Mouse (Mus musculus) testis, adult 2 months (tissue): ENCODE results near the gene Wdr54. TPM values are rescaled to one million over a fixed set of nuclear protein-coding genes. Genes with fewer than 3 reads are reported as not detected.

ENCODE experiments used
- H3K27ac ChIP-seq: fragments of 200-500 bp; 2 replicates; pipeline ENCODE4 v1.5.1; 2012; ENCODE audit warnings: low read depth, low read length; ENCODE audit not compliant: control insufficient read depth, insufficient read depth
- H3K27me3 ChIP-seq: fragments of 200-500 bp; 2 replicates; pipeline ENCODE4 v1.6.1; 2012; ENCODE audit warnings: mild to moderate bottlenecking, low read length, moderate library complexity; ENCODE audit not compliant: control insufficient read depth, insufficient read depth
- H3K36me3 ChIP-seq: fragments of 200-500 bp; 2 replicates; pipeline ENCODE4 v1.6.1; 2012; ENCODE audit warnings: mild to moderate bottlenecking, low read length; ENCODE audit not compliant: control insufficient read depth, insufficient read depth
- H3K4me1 ChIP-seq: fragments of 200-500 bp; 2 replicates; pipeline ENCODE4 v1.6.1; 2012; ENCODE audit warnings: low read length; ENCODE audit not compliant: control insufficient read depth, insufficient read depth
- H3K4me3 ChIP-seq: fragments of 200-500 bp; 2 replicates; pipeline ENCODE4 v1.5.1; 2012; ENCODE audit warnings: low read depth, mild to moderate bottlenecking, low read length, moderate library complexity, mixed read lengths; ENCODE audit not compliant: control insufficient read depth
- CTCF ChIP-seq: fragments of 200-500 bp; IDR thresholded peaks from 2 replicates; pipeline ENCODE4 v1.5.1; 2012; ENCODE audit warnings: low read depth, mild to moderate bottlenecking, inconsistent platforms, low read length, moderate library complexity; ENCODE audit not compliant: control insufficient read depth, insufficient read depth, insufficient replicate concordance
- POLR2A ChIP-seq: fragments of 200-500 bp; IDR thresholded peaks from 2 replicates; pipeline ENCODE4 v1.6.1; 2012; ENCODE audit warnings: low read depth, mild to moderate bottlenecking, inconsistent platforms, low read length, moderate library complexity; ENCODE audit not compliant: control insufficient read depth
- polyA plus RNA-seq: library from polyadenylated mRNA; depleted of rRNA; stranded (reverse); fragments of >200 nt; gene quantifications from 2 replicates; pipeline ENCODE4 v1.2.3, GENCODE M21; 2012

Wdr54 gene
- polyA plus RNA-seq, 1 experiment = 133 TPM

- Histone ChIP-seq H3K4me1 (peaks cover 29% of the 10 kb centered on the region), H3K36me3 (no peaks in the 10 kb centered on the region), H3K4me3 (peak overlapping the region; percentile 2), H3K27me3 (no peaks in the 10 kb centered on the region), H3K27ac (no peak overlapping the region)
- TF ChIP-seq POLR2A = no peak
- no peak for TF ChIP-seq CTCF
These were observed 20.5 kb downstream of the Wdr54 start for GRCm38 (mm10) chr6:83135571-83136161.

GRCm38 (mm10) chr6:83134951-83135513 lies 21.2 kb downstream of the Wdr54 start, which contains the start of gene Rtkn:
Rtkn (plus strand) TSS chr6:83135463.
- no peaks in the 10 kb centered on the region for H3K27me3 ChIP-seq
- H3K27ac ChIP-seq = peak within 1 kb of the TSS; percentile 69; the same call in 1 of the 2 replicates
- H3K4me1 ChIP-seq = peaks cover 29% of the 10 kb centered on the region
- H3K36me3 ChIP-seq = no peaks in the 10 kb centered on the region
- TF ChIP-seq POLR2A (no peak), CTCF (no peak)
- peak within 1 kb of the TSS; percentile 2 for H3K4me3 ChIP-seq

- Histone ChIP-seq H3K27me3 (no peaks in the 10 kb centered on the region), H3K27ac (no peak overlapping the region), H3K4me3 (no peak overlapping the region), H3K4me1 (peaks cover 29% of the 10 kb centered on the region), H3K36me3 (no peaks in the 10 kb centered on the region)
- TF ChIP-seq POLR2A = no peak
- TF ChIP-seq CTCF = no peak
These were observed 22.0 kb downstream of the Wdr54 start for GRCm38 (mm10) chr6:83134226-83134625.

- peaks cover 18% of the 10 kb centered on the region for H3K4me1 ChIP-seq
- H3K27me3 ChIP-seq = no peaks in the 10 kb centered on the region
- TF ChIP-seq POLR2A (no peak), CTCF (no peak)
- H3K36me3 ChIP-seq = no peaks in the 10 kb centered on the region
- no peak overlapping the region for H3K4me3 ChIP-seq
- H3K27ac ChIP-seq = no peak overlapping the region
These were observed 23.8 kb downstream of the Wdr54 start for GRCm38 (mm10) chr6:83132176-83132919.

GRCm38 (mm10) chr6:83131469-83132034 lies 24.6 kb downstream of the Wdr54 start:
- no peak overlapping the region for H3K4me3 ChIP-seq
- H3K27ac ChIP-seq = no peak overlapping the region
- TF ChIP-seq POLR2A = no peak
- TF ChIP-seq CTCF = no peak
- H3K27me3 ChIP-seq = no peaks in the 10 kb centered on the region
- H3K36me3 ChIP-seq = no peaks in the 10 kb centered on the region
- H3K4me1 ChIP-seq = peaks cover 10% of the 10 kb centered on the region

- Histone ChIP-seq H3K27me3 (no peaks in the 10 kb centered on the region), H3K36me3 (no peaks in the 10 kb centered on the region), H3K4me3 (no peak overlapping the region), H3K4me1 (peaks cover 8% of the 10 kb centered on the region), H3K27ac (no peak overlapping the region)
- TF ChIP-seq CTCF (no peak), POLR2A (no peak)
These were observed 28.8 kb downstream of the Wdr54 start for GRCm38 (mm10) chr6:83127419-83127818.

GRCm38 (mm10) chr6:83125331-83125730 lies 30.9 kb downstream of the Wdr54 start, which contains the start of gene Ino80b:
Ino80b (minus strand) TSS chr6:83125431.
- no peak for TF ChIP-seq POLR2A
- TF ChIP-seq CTCF = no peak
- no peaks in the 10 kb centered on the region for H3K36me3 ChIP-seq
- peak within 1 kb of the TSS; percentile 82 for H3K27ac ChIP-seq
- H3K4me1 ChIP-seq = peaks cover 22% of the 10 kb centered on the region
- H3K4me3 ChIP-seq = peak within 1 kb of the TSS; percentile 95
- no peaks in the 10 kb centered on the region for H3K27me3 ChIP-seq
